Mouse (Mus musculus) regulatory T cell (primary cell): Measurements from ENCODE around the gene Cpm.

Experiments
- in situ Hi-C: fragments of 300-600 bp; cut with MboI, MseI; formaldehyde crosslinking; loops from one replicate; pipeline ENCODE4 v1.15.1; 2025; ENCODE audit warnings: high pct_unique_total_duplicates

Cpm gene

GRCm38 (mm10) chr10:117701034-117701829 lies 71.9 kb downstream of the Cpm start:
- in situ Hi-C loops = loop anchor here (10.0 kb wide), 1 partner anchor 646 kb away; no protein-coding TSS in a partner anchor

- in situ Hi-C loops = loop anchor here (10.0 kb wide), 1 partner anchor 647 kb away; no protein-coding TSS in a partner anchor
These were observed 72.9 kb downstream of the Cpm start for GRCm38 (mm10) chr10:117702024-117702833.

GRCm38 (mm10) chr10:117703506-117703905 lies 74.2 kb downstream of the Cpm start:
- in situ Hi-C loops = loop anchor here (10.0 kb wide), 1 partner anchor 649 kb away; no protein-coding TSS in a partner anchor

- in situ Hi-C loops = loop anchor here (10.0 kb wide), 1 partner anchor 650 kb away; no protein-coding TSS in a partner anchor
These were observed 75.1 kb downstream of the Cpm start for GRCm38 (mm10) chr10:117704314-117704963.

DNA sequence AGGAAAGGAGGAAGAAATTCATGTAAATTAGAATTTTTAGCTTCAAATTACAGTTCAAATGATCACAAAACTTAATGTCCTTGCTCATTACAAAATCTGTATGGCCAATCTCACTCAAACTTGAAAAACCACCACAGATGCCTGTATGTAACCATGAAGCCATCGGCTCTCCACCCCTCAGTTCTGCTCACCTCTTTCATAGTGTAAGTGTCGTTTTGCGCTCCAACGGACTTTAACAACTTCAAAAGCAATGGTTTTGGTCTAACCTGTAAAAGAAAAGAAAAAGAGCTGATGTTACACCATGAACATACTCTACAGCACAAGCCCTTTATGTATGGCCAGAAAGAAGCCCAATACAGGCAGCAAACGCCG lies 75.7 kb downstream of the Cpm start:
- in situ Hi-C loops = loop anchor here (10.0 kb wide), 1 partner anchor 650 kb away; no protein-coding TSS in a partner anchor

DNA sequence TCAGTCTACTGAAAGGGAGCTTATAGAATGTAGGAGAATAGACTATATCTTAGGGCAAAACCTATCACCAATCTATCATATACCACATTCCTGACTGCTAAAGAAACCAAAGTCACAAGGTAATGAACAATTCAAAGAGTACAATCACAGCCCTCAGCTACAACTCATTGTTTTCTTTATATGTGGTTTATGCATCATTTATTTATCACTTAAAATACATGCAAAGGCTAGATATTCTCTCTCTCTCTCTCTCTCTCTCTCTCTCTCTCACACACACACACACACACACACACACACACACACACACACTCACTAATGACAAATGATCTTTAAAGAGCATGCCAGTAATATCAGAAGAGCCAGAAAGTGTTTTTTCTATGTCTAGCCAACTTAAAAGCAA lies 76.5 kb downstream of the Cpm start:
- in situ Hi-C loops = loop anchor here (10.0 kb wide), 1 partner anchor 651 kb away; no protein-coding TSS in a partner anchor

- in situ Hi-C loops = loop anchor here (10.0 kb wide), 1 partner anchor 652 kb away; no protein-coding TSS in a partner anchor
These were observed 77.1 kb downstream of the Cpm start for GRCm38 (mm10) chr10:117706440-117706839.

DNA sequence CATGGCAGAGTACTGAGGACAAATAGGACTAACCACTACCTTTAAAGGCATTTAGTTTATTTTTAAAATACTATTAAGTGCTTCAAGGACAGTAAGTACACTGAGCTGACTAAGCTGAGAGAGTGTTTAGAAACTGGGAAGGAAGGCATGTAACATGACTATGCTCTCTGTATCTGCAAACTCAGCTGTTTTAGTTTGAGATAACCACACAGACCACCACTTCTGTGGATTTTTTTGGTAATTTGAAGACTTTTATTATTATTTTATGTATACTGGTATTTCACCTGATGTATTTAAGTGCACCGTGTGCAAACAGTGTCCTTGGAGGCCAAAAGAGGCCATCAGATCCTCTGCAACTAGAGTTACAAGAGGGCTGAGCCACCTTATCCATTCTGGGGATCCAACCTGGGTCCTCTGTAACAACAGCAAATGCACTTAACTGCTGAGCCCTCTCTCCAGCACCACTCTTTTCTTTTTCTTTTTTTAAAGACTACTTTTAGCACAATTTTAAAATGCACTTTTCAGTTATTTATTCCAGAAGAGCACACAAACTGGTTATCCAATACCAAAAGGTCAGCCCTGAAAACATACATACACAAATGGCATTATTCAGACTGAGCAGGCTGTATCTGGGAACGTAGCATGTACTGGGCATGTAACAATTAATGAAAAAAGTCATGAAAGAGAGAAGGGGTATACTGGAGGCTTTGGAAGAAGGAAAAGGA lies 78.0 kb downstream of the Cpm start:
- in situ Hi-C loops = loop anchor here (10.0 kb wide), 1 partner anchor 652 kb away; no protein-coding TSS in a partner anchor

GRCm38 (mm10) chr10:117708376-117708775 lies 79.1 kb downstream of the Cpm start:
- in situ Hi-C loops = loop anchor here (10.0 kb wide), 1 partner anchor 654 kb away; no protein-coding TSS in a partner anchor

GRCm38 (mm10) chr10:117708856-117709255 lies 79.6 kb downstream of the Cpm start:
- in situ Hi-C loops = loop anchor here (10.0 kb wide), 1 partner anchor 654 kb away; no protein-coding TSS in a partner anchor

- in situ Hi-C loops = loop anchor here (10.0 kb wide), 1 partner anchor 655 kb away; no protein-coding TSS in a partner anchor
These were observed 80.1 kb downstream of the Cpm start for GRCm38 (mm10) chr10:117709326-117709830.

DNA sequence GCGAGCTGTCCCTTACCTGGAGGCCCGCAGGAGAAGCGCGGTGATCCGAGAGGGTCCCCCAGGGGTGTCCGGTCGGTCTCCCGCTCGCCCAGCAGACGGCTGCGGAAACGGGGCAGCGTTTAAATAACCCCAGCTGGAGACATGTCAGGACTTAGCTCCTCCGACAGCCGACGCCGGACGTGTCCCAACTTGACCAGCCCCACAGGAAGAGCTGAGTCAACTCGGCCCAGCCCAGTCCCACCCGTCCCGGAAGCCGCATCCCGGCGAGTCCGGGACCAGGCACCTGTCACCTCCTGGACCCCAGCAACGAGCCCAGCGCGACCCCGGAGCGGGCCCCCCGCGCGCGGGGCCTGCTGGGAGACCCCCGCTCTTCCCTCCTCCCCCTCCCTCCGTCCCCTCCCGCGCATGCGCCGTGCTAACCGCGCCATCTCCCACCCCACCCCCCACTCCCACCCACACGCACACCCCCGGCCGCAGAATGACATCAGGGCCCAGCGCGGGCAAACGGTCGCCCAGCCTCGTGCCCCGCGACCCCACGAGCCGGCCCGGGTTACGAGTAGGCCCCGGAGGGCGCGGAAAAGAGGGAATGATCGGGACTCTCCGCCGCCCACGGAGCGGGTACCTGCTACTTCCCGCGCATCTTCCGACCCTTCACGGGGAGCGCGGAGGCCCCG lies 80.8 kb downstream of the Cpm start:
- in situ Hi-C loops = loop anchor here (10.0 kb wide), 1 partner anchor 655 kb away; no protein-coding TSS in a partner anchor

DNA sequence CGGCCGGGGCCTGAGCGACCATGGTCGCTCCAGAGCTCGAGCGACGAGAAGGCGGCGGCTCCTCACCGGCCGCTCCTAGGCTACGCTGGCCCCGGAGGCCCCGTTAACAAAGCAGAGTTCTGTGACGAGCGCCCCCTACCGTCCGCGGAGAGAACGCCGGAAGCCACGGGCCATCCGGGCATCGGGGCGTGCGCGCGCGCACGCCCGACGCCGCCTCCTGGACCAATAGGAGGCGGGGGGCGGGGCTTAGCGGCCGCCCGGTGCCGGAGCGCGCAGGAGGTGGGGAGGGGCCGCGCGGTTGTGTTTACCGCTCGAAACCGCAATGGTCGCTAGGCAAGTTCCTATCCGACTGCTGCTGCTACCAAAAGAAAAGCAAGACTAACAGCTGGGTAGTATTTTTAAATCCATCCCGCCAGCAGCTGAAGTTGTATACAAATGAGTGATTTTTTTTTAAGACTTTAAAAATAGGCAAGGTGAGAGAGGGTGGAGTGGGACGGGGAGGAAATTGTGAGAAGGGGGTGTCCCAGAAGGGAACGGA lies 81.4 kb downstream of the Cpm start, which contains the start of gene Mdm2:
Gene Mdm2, minus strand, starts transcription at position 155 of the 538 bp plus-strand sequence.
- in situ Hi-C loops = no loop called here

DNA sequence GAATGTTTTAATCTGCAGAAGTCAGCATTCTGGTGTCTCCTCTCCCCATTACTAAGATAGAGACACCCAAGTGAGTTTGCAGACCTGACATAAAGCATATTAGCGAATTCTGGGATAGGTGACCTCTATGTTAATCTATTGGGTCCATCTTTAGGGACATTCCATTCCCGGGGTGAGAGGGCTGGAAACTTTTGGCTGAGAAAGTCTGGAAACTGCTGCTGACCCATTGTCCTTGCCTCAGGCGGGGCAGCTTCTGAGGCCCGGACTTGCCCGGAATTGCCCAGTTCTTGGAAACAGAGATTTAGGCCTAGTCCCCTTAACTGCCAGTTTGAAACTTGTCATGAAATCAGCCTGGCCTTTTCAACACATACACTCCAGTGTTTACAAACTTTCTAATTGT lies 82.1 kb downstream of the Cpm start:
- in situ Hi-C loops = no loop called here

DNA sequence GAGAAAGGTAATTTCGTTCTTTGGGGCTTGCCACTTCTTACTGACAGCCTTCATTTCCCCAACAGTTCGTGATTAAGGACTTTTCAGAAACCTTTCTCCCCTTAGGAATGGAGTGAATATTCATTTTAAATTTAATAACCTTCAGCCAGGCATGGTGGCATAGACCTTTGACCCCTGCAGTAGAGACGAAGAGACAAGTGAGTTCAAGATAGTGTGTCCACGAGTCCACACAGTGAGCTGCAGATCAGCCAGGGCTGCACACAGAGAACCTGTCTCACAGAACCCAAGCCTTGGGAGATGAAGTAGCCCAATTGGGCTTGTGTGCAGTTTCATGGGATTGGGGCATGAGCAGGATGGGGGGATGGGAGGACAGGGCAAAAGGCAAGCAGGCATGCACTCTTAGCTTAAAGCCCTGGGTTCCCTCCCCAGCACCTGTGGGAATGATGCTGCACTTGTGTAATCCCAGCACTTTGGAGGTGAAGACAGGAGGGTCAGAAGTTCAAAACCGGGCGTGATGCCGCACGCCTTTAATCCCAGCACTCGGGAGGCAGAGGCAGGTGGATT lies 83.0 kb downstream of the Cpm start:
- in situ Hi-C loops = no loop called here

DNA sequence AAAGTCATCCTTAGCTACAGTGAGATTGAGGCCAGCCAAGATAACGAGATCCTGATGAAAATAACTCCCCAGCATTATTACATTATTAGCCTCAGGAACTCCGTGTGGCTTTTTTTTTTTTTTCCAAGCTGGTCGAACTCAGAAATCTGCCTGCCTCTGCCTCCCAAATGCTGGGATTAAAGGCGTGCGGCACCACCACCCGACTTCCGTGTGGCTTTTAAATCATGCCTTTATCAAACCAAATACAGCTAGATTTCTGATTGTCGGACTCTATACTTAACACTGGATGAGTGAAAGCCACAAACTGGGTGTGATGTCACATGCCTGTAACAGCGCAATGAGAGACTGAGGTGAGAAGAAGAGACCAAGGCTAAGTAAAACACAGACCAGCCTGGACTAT lies 83.6 kb downstream of the Cpm start:
- in situ Hi-C loops = no loop called here

DNA sequence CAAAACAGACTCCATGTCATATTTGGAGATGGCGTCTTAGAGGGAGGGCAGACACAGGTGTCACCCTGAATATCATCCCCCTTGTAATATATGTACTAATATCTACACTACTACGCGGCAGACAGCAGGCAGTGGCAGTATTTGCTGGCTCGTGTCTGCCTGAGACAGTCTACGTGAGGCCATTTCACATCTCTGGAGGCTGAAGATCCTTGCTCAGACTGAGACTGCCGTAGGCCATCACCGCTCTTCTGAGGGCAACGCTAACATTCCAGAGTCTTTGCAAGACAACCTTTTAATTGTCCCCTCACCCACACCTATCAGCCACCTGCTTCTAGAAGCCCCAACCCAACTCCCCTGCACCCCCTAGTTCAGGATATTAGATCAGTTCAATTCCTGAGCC lies 84.2 kb downstream of the Cpm start:
- in situ Hi-C loops = no loop called here

- in situ Hi-C loops = no loop called here
These were observed 84.8 kb downstream of the Cpm start for GRCm38 (mm10) chr10:117714048-117714545.

- in situ Hi-C loops = no loop called here
These were observed 85.7 kb downstream of the Cpm start for GRCm38 (mm10) chr10:117714928-117715500.
